Mouse (Mus musculus) myocyte (in vitro differentiated cells): Measurements from ENCODE around the gene Bbs2.
A peak's percentile ranks its signal among the peaks of the same experiment; 100 is the strongest.
"Not testable (repeated sequence)": the region's sequence is repeated elsewhere in the genome, so short reads cannot be mapped to it uniquely, and the experiment has no call there.

Experiments used
- CEBPB ChIP-seq: IDR thresholded peaks from 2 replicates; pipeline ENCODE4 v1.6.1; 2011; ENCODE audit warnings: mild to moderate bottlenecking, moderate library complexity; ENCODE audit not compliant: poor library complexity, insufficient read depth, severe bottlenecking
- E2F4 ChIP-seq: IDR thresholded peaks from one replicate; pipeline ENCODE4 v1.6.1; 2011; ENCODE audit warnings: mild to moderate bottlenecking, control low read depth, moderate library complexity; ENCODE audit not compliant: insufficient read depth
- MAX ChIP-seq: IDR thresholded peaks from one replicate; pipeline ENCODE4 v1.6.1; 2011; ENCODE audit warnings: low read depth, mild to moderate bottlenecking, control low read depth
- MYOD1 ChIP-seq, 3 experiments: IDR thresholded peaks; one replicate each; pipeline ENCODE4 v1.6.1; 2011; ENCODE audit warnings: control low read depth in 2 of 3, low read depth in 2 of 3, mild to moderate bottlenecking in 2 of 3, moderate library complexity in 1 of 3; ENCODE audit not compliant: insufficient read length in 2 of 3, control insufficient read depth in 1 of 3
- MYOG ChIP-seq, 3 experiments: IDR thresholded peaks; one replicate each; pipeline ENCODE4 v1.6.1; 2011; ENCODE audit warnings: control low read depth in 2 of 3, low read depth in 2 of 3, mild to moderate bottlenecking in 2 of 3; ENCODE audit not compliant: insufficient read length in 2 of 3, control insufficient read depth in 1 of 3, insufficient read depth in 1 of 3
- POLR2A ChIP-seq: IDR thresholded peaks from one replicate; pipeline ENCODE4 v1.6.1; 2011; ENCODE audit warnings: low read depth, mild to moderate bottlenecking, control low read depth, moderate library complexity; ENCODE audit not compliant: insufficient read length
- POLR2AphosphoS2 ChIP-seq: IDR thresholded peaks from one replicate; pipeline ENCODE4 v1.6.1; 2011; ENCODE audit warnings: low read depth, control low read depth; ENCODE audit not compliant: insufficient read length
- REST ChIP-seq: IDR thresholded peaks from one replicate; pipeline ENCODE4 v1.6.1; 2011; ENCODE audit warnings: mild to moderate bottlenecking, control low read depth, moderate library complexity; ENCODE audit not compliant: insufficient read depth, insufficient read length
- SRF ChIP-seq: IDR thresholded peaks from one replicate; pipeline ENCODE4 v1.6.1; 2011; ENCODE audit warnings: low read depth; ENCODE audit not compliant: control insufficient read depth, insufficient read length
- TCF12 ChIP-seq: IDR thresholded peaks from one replicate; pipeline ENCODE4 v1.6.1; 2011; ENCODE audit warnings: mild to moderate bottlenecking, control low read depth; ENCODE audit not compliant: poor library complexity, insufficient read depth, severe bottlenecking
- TCF3 ChIP-seq: IDR thresholded peaks from one replicate; pipeline ENCODE4 v1.6.1; 2011; ENCODE audit warnings: low read depth, control low read depth; ENCODE audit not compliant: insufficient read length
- USF1 ChIP-seq: IDR thresholded peaks from one replicate; pipeline ENCODE4 v1.6.1; 2011; ENCODE audit warnings: low read depth, mild to moderate bottlenecking, control low read depth, moderate library complexity

DNA sequence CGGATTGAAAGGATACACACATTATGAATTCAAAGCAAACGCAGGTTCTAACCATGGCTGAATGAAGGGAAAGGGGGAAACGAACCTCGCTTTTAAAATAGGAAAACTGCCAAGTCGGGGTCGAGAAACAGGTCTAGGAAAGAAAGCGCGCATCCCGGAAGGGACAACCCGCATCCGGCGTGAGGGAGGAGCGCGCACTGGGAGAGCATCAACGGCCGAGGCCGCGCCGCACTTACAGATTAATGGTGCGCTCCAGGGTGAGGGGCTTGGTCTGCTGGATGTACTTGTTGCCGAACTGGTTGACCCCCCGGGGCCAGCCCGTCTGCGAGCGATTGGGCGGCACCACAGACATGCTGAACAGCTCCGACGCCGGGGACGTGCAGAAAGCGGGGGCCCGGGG, 62.2 kb downstream of the Bbs2 start:
- TF ChIP-seq POLR2A (peak; percentile 64), POLR2AphosphoS2 (peak; percentile 42)
- not testable (repeated sequence) for TF ChIP-seq USF1; TCF3; E2F4; MAX; TCF12; MYOD1 (IDR thresholded peaks at IDR 0.05; ENCODE audit: control insufficient read depth in 1 of 3, insufficient read length in 2 of 3, low read depth in 2 of 3); CEBPB; MYOG (IDR thresholded peaks at IDR 0.05; ENCODE audit: control insufficient read depth in 1 of 3, insufficient read depth in 1 of 3, insufficient read length in 2 of 3, low read depth in 2 of 3); REST; SRF
